Mouse (Mus musculus): Measurements from ENCODE around the gene D1Pas1.

DNA sequence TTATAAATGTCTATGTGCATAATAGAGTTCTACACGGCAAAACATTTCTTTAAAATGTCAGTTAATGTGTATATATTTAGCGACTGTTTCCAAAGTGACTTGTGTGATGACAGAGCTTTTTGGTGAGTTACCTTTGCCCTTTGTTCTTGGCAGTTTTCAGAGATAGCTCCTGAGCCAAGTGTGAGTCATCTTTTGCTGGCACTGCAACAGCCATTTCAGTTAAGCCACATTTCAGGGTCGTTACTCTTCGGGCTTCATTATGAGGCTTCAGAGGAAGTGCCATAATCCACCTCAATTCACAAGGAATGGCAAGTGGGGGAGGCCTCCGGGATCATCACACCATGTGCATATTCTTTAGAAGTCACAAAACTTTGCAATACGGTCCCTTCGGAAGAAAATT lies 52.8 kb downstream of the D1Pas1 start:
- no peak for TF ChIP-seq CHD2 (IDR thresholded peaks at IDR 0.05; ENCODE audit: low read depth, low read length)
- TF ChIP-seq ZC3H11A (IDR thresholded peaks at IDR 0.05; ENCODE audit: borderline replicate concordance, low read depth, low read length) = no peak
- no peak for TF ChIP-seq ZNF384 (IDR thresholded peaks at IDR 0.05; ENCODE audit: low read depth, low read length)

Data from ES-E14 (cell line).